Mouse (Mus musculus) E14TG2a.4 (cell line): Measurements from ENCODE around the gene Camkmt.

Source experiments
- CTCF ChIP-seq: conservative IDR thresholded peaks from 2 replicates; pipeline ENCODE4 v1.5.1; 2014; ENCODE audit warnings: low read length
- POU5F1 ChIP-seq: IDR thresholded peaks from 2 replicates; pipeline ENCODE4 v1.6.1; 2014; ENCODE audit warnings: low read length, borderline replicate concordance

- TF ChIP-seq CTCF (no peak), POU5F1 (no peak)
Observed at GRCm38 (mm10) chr17:85483086-85483485, 392.7 kb downstream of the Camkmt start.
